Comparison of ENCODE assay signal across 9 mouse cellular contexts in the genomic region with DNA sequence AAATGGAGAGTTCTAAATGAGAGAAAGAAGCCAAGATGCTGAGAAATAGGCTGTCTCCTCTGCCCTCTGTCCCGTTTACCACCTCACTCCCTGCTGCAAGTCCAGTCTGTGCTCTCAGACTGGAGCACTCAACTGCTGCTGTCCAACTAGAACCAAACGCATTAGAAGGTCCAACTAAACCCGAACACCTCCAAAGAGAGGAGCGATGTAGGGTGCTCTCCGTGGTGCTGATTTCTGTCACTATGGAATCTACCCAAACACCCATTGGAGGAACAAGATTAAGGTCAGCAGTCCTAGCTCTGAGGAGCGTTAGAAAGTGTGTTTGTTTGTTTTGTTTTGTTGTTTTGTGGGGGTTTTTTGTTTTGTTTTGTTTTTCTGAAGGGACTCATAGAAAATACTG. TPM values are rescaled to one million over a fixed set of nuclear protein-coding genes. Genes with fewer than 3 reads are reported as not detected.
DNase-seq lines count a peak whose midpoint lies in the region; TF ChIP-seq lines count a peak whose summit lies in the region.
"Had no signal": no experiment of that assay in that cellular context is flagged by ENCODE, and none has a peak within 500 bp of the region (broad histone marks: within the 10 kb centered on the region; RNA-seq: fewer than 3 reads in every experiment).

No protein-coding gene starts in this region.

- TF ChIP-seq CTCF in left cerebral cortex, adult 2 months (IDR thresholded peaks at IDR 0.05): no peak

- H3K27ac ChIP-seq in left cerebral cortex, adult 2 months: no peak overlapping the region

- no peak overlapping the region for H3K4me3 ChIP-seq in left cerebral cortex, adult 2 months

- DNase-seq in gastrocnemius, postnatal 10 days: peak; percentile 25
- no peak for DNase-seq in gastrocnemius, postnatal 36 days
- DNase-seq in urinary bladder, postnatal 14 days (ENCODE audit: low spot score): peak; percentile 61
- no peak for DNase-seq in urinary bladder, adult 18-20 months (ENCODE audit: low spot score in 2 of 2)
- DNase-seq in kidney, postnatal 36 days: peak; percentile 7 to 64
- peak; percentile 20 for DNase-seq in testis, postnatal 14 days (ENCODE audit: low spot score)
- DNase-seq in layer of hippocampus, adult 18-20 months (ENCODE audit: low spot score in 2 of 2): no peak
- DNase-seq in left cerebral cortex, adult 2 months (ENCODE audit: extremely low spot score in 1 of 2, low spot score in 2 of 2): no peak
- DNase-seq: forebrain, postnatal 0 days had no signal

- intact Hi-C loops in gastrocnemius, postnatal 36 days (cut with DNase I): no loop called here
- intact Hi-C loops in left cerebral cortex, adult 2 months (cut with DNase I): loop anchor here (5.0 kb wide), 1 partner anchor 94 kb away; no protein-coding TSS in a partner anchor

RNA-seq across cellular contexts. Expression of gene Krt14, which starts 3.9 kb away (rescaled TPM):
- total RNA-seq in gastrocnemius, postnatal 10 days (2021): not detected
- not detected for total RNA-seq in gastrocnemius, postnatal 36 days (2021)
- not detected for total RNA-seq in layer of hippocampus, adult 18-20 months (2021)
- total RNA-seq in left cerebral cortex, adult 2 months (2021): not detected

RNA-seq across cellular contexts. Expression of gene Krt9, which starts 10.4 kb away (rescaled TPM):
- not detected for total RNA-seq in gastrocnemius, postnatal 10 days (2021)
- total RNA-seq in gastrocnemius, postnatal 36 days (2021): not detected
- 1 to 10 TPM; 3.8 to 4.4 TPM for total RNA-seq in layer of hippocampus, adult 18-20 months (2021)
- 1 to 10 TPM; 3.2 to 3.4 TPM for total RNA-seq in left cerebral cortex, adult 2 months (2021)
- total RNA-seq: forebrain, postnatal 0 days had no signal

RNA-seq across cellular contexts. Expression of gene Krt16, which starts 45.3 kb away (rescaled TPM):
- not detected for total RNA-seq in gastrocnemius, postnatal 10 days (2021)
- total RNA-seq in gastrocnemius, postnatal 36 days (2021): not detected
- total RNA-seq in layer of hippocampus, adult 18-20 months (2021): not detected
- total RNA-seq in left cerebral cortex, adult 2 months (2021): not detected
- total RNA-seq: forebrain, postnatal 0 days had no signal

RNA-seq across cellular contexts. Expression of gene Krt19, which starts 55.0 kb away (rescaled TPM):
- 1 to 10 TPM in 1 of 2 experiments, under 1 TPM in 1; 0.45 to 1.4 TPM for total RNA-seq in gastrocnemius, postnatal 10 days (2021)
- total RNA-seq in gastrocnemius, postnatal 36 days (2021): under 1 TPM; 0.41 to 0.57 TPM
- total RNA-seq in layer of hippocampus, adult 18-20 months (2021): not detected
- total RNA-seq in left cerebral cortex, adult 2 months (2021): not detected

RNA-seq across cellular contexts. Expression of gene Krt17, which starts 57.4 kb away (rescaled TPM):
- total RNA-seq in gastrocnemius, postnatal 10 days (2021): under 1 TPM in 1 of 2 experiments, not detected in 1; 0.14 TPM
- under 1 TPM in 1 of 2 experiments, not detected in 1; 0.82 TPM for total RNA-seq in gastrocnemius, postnatal 36 days (2021)
- total RNA-seq in layer of hippocampus, adult 18-20 months (2021): not detected
- total RNA-seq in left cerebral cortex, adult 2 months (2021): not detected
- total RNA-seq: forebrain, postnatal 0 days had no signal

Comparison
In these comparisons a context has a peak if more than half of its experiments do, and no peak if none do; other contexts are left out.
1. DNase-seq: peak in gastrocnemius, postnatal 10 days (single experiment), urinary bladder, postnatal 14 days (single experiment), kidney, postnatal 36 days (2 of 2) and testis, postnatal 14 days (single experiment); none in gastrocnemius, postnatal 36 days (0 of 2), urinary bladder, adult 18-20 months (0 of 2), layer of hippocampus, adult 18-20 months (0 of 2) and left cerebral cortex, adult 2 months (0 of 2).
2. RNA of gene Krt9, which starts 10.4 kb away (total RNA-seq): 3.8 to 4.4 TPM in layer of hippocampus, adult 18-20 months and 3.2 to 3.4 TPM in left cerebral cortex, adult 2 months; not detected in gastrocnemius, postnatal 10 days and not detected in gastrocnemius, postnatal 36 days; every median in the first group is over 4 times any median in the second.